Mouse (Mus musculus): Measurements from ENCODE around the gene Itgb8.

- TF ChIP-seq CTCF (IDR thresholded peaks at IDR 0.05; ENCODE audit: borderline replicate concordance, extremely low read depth, insufficient read depth, insufficient read length) (no peak), POLR2A (IDR thresholded peaks at IDR 0.05; ENCODE audit: borderline replicate concordance, extremely low read depth, insufficient read depth, insufficient read length, poor library complexity, severe bottlenecking) (no peak)
Observed at GRCm38 (mm10) chr12:119237241-119237920, 1.2 kb downstream of the Itgb8 start.
